Mouse (Mus musculus) embryo, embryonic 10 days (tissue): ENCODE measurements at regions not wholly inside any gene's neighbourhood (a gene's known extent, or its start where the extent isn't known, plus 50 kb on each side); places are given as distances from the start of the nearest gene placed in this dataset.
A peak's percentile ranks its signal among the peaks of the same experiment; 100 is the strongest.

ENCODE experiments used
- DNase-seq: peaks from one replicate; pipeline ENCODE4 v3.0.0-alpha.2; 2015; ENCODE audit warnings: low spot score

DNA sequence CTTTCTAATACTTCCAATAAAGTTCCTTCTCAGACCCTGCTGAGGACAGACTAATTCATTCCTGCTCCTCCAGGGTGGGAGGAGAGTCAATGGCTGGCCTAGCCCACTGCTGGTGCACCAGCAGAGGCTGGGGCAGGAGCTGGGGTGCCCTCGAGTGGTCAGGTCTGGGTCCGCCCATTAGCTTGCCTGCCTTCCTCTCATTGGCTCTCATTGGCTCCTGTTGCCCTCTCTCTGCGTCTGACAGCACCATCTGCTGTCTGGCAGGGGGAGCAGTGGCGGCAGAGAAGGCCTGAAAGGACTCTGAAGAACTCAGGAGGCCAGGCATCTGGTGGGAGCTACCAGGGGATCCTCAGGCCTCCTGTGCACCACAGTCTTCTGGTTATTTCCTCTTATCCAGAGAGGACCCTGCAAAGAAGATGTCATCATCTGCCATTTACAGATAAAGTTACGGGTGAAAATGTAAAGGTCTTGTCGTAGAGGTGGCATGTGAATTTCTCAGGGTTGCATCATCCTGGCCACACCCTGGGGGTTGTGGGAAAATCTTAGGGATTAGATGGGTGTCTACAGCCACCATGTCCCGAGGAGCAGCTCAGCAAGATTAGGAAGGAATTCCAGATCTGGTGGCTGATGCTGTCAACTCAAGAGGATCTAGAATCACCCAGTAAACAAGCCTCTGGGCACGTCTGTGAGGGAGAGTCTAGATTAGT lies 66.6 kb upstream of the Gli2 start:
- DNase-seq, result peak; percentile 68

DNA sequence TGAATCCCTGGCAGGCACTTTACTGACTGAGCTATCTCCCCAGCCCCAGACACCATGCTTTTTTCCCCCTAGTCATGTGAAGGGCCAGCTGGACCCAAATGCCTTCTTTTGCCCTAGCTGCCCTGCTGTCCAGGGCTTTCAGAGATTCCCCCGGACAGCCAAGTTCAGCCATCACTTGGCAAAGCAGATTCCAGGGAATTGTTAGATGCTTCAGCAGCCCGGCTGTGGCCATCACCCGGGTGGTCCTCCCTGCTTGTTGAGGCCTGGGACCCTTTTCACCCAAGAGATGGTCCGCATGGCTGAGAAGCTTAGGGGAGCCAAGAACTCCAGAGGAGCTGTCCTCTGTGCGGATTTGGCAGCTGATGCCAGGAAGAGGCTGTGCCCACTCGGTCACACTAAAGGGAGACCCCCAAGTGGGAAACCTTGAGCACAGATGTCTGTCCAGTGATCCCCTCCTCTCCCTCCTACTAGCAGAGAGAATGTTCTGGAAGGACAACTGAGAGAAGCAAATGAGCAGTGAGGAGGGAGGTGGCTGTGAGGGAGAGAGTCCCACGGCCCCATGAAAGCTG lies 61.8 kb upstream of the Gli2 start:
- no peak for DNase-seq

DNA sequence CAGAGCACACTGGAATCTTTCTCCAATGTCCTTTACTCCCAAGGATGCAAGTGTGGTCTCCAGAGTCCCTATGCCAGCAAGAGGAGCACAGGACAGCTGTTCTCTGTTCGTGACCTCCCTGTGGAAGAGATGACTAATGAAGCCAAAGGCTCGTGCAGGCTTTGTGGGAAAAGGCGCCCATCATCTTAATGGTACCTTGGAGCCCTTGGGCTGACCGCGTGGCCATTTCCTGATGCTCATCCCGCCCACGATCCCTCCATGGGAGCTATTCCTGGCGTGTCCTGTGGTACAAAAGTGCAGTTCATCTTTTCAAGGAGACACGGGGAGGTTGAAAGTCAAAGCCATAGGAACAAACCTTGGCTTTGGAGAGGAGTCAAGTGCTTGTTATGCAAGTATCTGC lies 55.2 kb upstream of the Gli2 start:
- no peak for DNase-seq

DNA sequence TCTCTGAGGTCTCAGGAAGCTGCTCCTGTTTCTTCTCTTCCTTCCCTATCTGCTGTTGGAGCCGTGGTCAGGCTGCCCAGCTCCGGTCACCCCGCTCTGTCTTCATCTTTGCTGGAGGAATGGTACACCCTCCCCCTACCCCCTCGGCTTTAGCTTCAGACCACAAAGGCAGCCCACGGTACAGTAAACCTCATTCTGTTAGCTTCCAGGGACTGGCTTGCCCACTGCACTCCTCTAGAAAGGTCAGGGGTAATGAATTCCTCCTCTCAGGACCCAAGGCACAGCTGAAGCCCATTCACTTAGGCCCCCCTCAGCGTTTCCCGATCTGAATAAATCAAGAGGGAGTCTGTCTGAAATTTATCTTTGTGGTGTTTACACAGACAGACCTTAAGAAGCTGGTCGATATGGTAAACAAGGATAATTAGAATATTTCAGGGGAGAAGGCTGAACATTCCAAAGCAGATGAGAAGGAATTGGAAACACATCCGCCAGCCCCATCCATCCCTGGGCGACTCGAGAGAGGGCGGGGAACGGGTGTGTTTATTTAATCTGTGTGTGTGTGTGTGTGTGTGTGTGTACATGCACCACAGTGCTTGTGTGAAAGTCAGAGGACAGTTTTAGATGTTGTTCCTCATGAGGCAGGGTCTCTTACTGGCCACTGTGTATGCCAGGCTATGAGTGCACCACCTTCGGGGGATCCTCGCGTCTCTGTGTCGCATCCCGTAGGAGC lies 53.0 kb upstream of the Gli2 start:
- DNase-seq, result no peak
